Mouse (Mus musculus) neural tube, embryonic 15.5 days (tissue): ENCODE data around the gene Sdccag8. TPM values are rescaled to one million over a fixed set of nuclear protein-coding genes. Genes with fewer than 3 reads are reported as not detected.

Source experiments
- ATAC-seq: fragments of 200-750 bp; cut with Nextera tagmentation; 2 replicates; pipeline ENCODE4 v1.8.0; 2017; ENCODE audit warnings: mild to moderate bottlenecking, moderate TSS enrichment, moderate library complexity; ENCODE audit not compliant: low FRiP score
- H3K27ac ChIP-seq: fragments of 300-500 bp; sonication (generic); replicated peaks from 2 replicates; pipeline ENCODE4 v1.5.1; 2015; ENCODE audit warnings: mild to moderate bottlenecking, inconsistent platforms
- H3K27me3 ChIP-seq: fragments of 300-500 bp; sonication (generic); replicated peaks from 2 replicates; pipeline ENCODE4 v1.6.1; 2015; ENCODE audit warnings: inconsistent platforms
- H3K36me3 ChIP-seq: fragments of 300-500 bp; sonication (generic); 2 replicates; pipeline ENCODE4 v1.6.1; 2015; ENCODE audit warnings: inconsistent platforms
- H3K4me1 ChIP-seq: fragments of 300-500 bp; sonication (generic); 2 replicates; pipeline ENCODE4 v1.6.1; 2015; ENCODE audit warnings: inconsistent platforms
- H3K4me2 ChIP-seq: fragments of 300-500 bp; sonication (generic); 2 replicates; pipeline ENCODE4 v1.6.1; 2015; ENCODE audit warnings: inconsistent platforms, mild to moderate bottlenecking, moderate library complexity
- H3K4me3 ChIP-seq: fragments of 300-500 bp; sonication (generic); replicated peaks from 2 replicates; pipeline ENCODE4 v1.5.1; 2015; ENCODE audit warnings: mild to moderate bottlenecking, inconsistent platforms
- H3K9ac ChIP-seq: fragments of 300-500 bp; sonication (generic); replicated peaks from 2 replicates; pipeline ENCODE4 v1.6.1; 2015; ENCODE audit warnings: mild to moderate bottlenecking, inconsistent platforms
- H3K9me3 ChIP-seq: fragments of 300-500 bp; sonication (generic); replicated peaks from 2 replicates; pipeline ENCODE4 v1.6.1; 2016; ENCODE audit warnings: inconsistent platforms
- WGBS: fragments of 180-500 bp; shearing (Covaris S2); methylation state at CpG from one replicate; pipeline ENCODE4 v1.1.7; 2015; ENCODE audit warnings: mixed read lengths; 5-methylcytosine and 5-hydroxymethylcytosine counted together
- polyA plus RNA-seq: library from polyadenylated mRNA; unstranded; fragments of >200 nt; fragmentation: Nextera tagmentation; extraction: Ambion mirVana; gene quantifications from 2 replicates; pipeline ENCODE4 v1.2.1, GENCODE M21; 2015

Gene Sdccag8
- polyA plus RNA-seq, 1 experiment from 2014 or later: 20.5 TPM

GRCm38 (mm10) chr1:176948861-176949260, 134.4 kb downstream of the Sdccag8 start:
- H3K4me1 ChIP-seq: peaks cover 18% of the 10 kb centered on the region
- H3K9me3 ChIP-seq: no peaks in the 10 kb centered on the region
- H3K4me3 ChIP-seq: no peak overlapping the region
- no peak overlapping the region for H3K4me2 ChIP-seq
- WGBS: 35% methylated on average over 6 of the region's 6 CpGs
- H3K27ac ChIP-seq: no peak overlapping the region
- 0 out of 2 replicates have a peak, but pooled peaks cover 3% of the 10 kb centered on the region for H3K27me3 ChIP-seq
- no peaks in the 10 kb centered on the region for H3K36me3 ChIP-seq
- no peak for ATAC-seq
- H3K9ac ChIP-seq: no peak overlapping the region

DNA sequence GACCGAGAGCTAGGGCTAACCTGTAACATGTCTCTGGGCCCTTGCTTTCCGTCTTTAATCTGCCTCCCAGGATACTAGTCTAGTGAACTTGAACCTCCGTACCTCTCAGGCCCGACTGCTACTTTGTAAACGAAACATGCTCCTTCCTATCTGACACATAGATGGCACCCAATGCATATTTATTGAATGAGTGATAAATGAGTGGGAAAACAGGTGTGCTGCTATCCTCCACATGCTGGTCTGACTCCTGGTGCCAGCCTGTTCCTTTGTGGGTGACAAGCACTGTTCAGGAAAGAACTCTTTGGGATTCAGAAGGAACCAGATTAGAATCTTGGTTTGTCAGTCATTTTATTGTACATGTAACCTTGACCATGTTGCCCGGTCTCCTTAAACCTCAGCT, 134.9 kb downstream of the Sdccag8 start:
- Histone ChIP-seq H3K4me2 (no peak overlapping the region), H3K9ac (no peak overlapping the region), H3K27ac (no peak overlapping the region), H3K27me3 (0 out of 2 replicates have a peak, but pooled peaks cover 3% of the 10 kb centered on the region), H3K36me3 (no peaks in the 10 kb centered on the region), H3K4me3 (no peak overlapping the region), H3K9me3 (no peaks in the 10 kb centered on the region), H3K4me1 (peaks cover 18% of the 10 kb centered on the region)
- no peak for ATAC-seq
- 74% methylated on average over 6 of the region's 6 CpGs for WGBS

DNA sequence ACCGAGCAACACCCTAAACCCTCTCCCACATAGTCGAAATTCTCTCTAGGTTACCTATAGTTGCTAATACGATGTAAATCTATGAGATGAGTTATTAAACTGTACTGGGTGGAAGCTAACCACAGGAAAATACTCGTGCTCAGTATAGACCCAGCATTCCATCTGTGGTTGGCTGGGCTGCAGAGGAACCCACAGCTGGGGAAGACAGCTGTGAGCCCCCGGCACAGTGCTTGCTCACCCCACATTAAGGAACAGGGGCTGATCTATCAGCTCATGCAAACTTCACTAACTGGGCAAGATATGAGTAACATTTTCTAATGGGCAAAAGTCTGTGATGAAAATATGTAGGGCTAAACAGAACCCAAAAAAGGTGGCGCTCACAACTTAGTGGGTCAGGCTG, 135.6 kb downstream of the Sdccag8 start:
- no peak overlapping the region for H3K4me3 ChIP-seq
- H3K9me3 ChIP-seq: no peaks in the 10 kb centered on the region
- no peak overlapping the region for H3K9ac ChIP-seq
- 90% methylated on average over 6 of the region's 6 CpGs for WGBS
- no peak overlapping the region for H3K27ac ChIP-seq
- H3K4me1 ChIP-seq: peaks cover 18% of the 10 kb centered on the region
- ATAC-seq: no peak
- no peaks in the 10 kb centered on the region for H3K36me3 ChIP-seq
- H3K4me2 ChIP-seq: no peak overlapping the region
- 0 out of 2 replicates have a peak, but pooled peaks cover 3% of the 10 kb centered on the region for H3K27me3 ChIP-seq

- no peak overlapping the region for H3K4me3 ChIP-seq
- H3K9ac ChIP-seq: no peak overlapping the region
- peaks cover 6% of the 10 kb centered on the region for H3K4me1 ChIP-seq
- no peaks in the 10 kb centered on the region for H3K9me3 ChIP-seq
- peaks cover 3% of the 10 kb centered on the region; the same call in 1 of the 2 replicates for H3K27me3 ChIP-seq
- no peak overlapping the region for H3K4me2 ChIP-seq
- peak; percentile 63 for ATAC-seq
- 31% methylated on average over 7 of the region's 7 CpGs for WGBS
- no peak overlapping the region for H3K27ac ChIP-seq
- H3K36me3 ChIP-seq: 0 out of 2 replicates have a peak, but pooled peaks cover under 1% of the 10 kb centered on the region
Measured at GRCm38 (mm10) chr1:176951836-176952235, 137.4 kb downstream of the Sdccag8 start.

DNA sequence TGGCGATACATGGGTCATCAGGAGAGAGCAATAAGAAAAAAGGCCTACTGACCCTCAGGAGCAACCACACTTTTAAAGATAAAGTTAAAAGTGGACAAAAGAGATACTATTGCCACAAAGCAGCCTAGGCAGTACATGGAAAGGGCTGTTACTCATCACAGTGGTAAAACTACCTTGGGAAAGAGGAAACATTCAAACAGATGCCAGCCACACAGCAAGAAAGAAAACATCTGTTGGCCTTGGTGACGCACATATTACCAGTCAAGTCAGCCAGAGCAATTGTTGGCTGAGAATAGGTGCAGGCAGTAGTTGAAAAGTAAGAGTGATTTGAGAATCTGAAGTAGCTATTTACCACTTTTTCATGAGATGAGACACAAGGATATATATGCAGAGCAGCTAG, 143.9 kb downstream of the Sdccag8 start:
- Histone ChIP-seq H3K27me3 (peaks cover 3% of the 10 kb centered on the region; the same call in 1 of the 2 replicates), H3K9me3 (no peaks in the 10 kb centered on the region), H3K27ac (no peak overlapping the region), H3K9ac (no peak overlapping the region), H3K36me3 (0 out of 2 replicates have a peak, but pooled peaks cover 2% of the 10 kb centered on the region), H3K4me1 (no peaks in the 10 kb centered on the region), H3K4me2 (no peak overlapping the region), H3K4me3 (no peak overlapping the region)
- 84% methylated on average over 2 of the region's 2 CpGs for WGBS
- no peak for ATAC-seq

DNA sequence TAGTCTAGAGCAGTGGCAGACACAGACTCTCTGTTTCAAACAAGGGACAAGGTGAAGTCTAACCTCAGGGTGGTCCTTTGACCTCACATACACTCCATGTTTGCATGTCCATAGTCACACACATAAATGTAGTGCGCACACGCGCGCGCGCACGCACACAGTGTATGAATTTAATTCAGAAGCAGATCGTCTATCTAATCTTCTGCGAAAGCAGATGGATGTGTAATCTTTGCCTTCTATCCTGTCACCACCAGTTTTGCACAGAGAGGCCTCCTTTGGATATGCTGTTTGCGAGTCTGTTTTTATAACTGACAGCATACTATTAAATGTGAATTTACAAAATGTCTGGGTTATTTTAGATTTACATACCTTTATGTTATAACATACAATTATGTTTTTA, 147.3 kb downstream of the Sdccag8 start:
- H3K27me3 ChIP-seq: peaks cover 3% of the 10 kb centered on the region; the same call in 1 of the 2 replicates
- H3K4me3 ChIP-seq: no peak overlapping the region
- WGBS: 90% methylated on average over 10 of the region's 10 CpGs
- H3K4me1 ChIP-seq: no peaks in the 10 kb centered on the region
- no peaks in the 10 kb centered on the region for H3K9me3 ChIP-seq
- no peak overlapping the region for H3K4me2 ChIP-seq
- H3K36me3 ChIP-seq: 0 out of 2 replicates have a peak, but pooled peaks cover 2% of the 10 kb centered on the region
- H3K9ac ChIP-seq: no peak overlapping the region
- no peak overlapping the region for H3K27ac ChIP-seq
- ATAC-seq: no peak

- Histone ChIP-seq H3K27ac (no peak overlapping the region), H3K27me3 (no peaks in the 10 kb centered on the region; the same call in 1 of the 2 replicates), H3K4me3 (no peak overlapping the region), H3K4me1 (no peaks in the 10 kb centered on the region), H3K36me3 (no peaks in the 10 kb centered on the region), H3K4me2 (no peak overlapping the region), H3K9ac (no peak overlapping the region), H3K9me3 (no peaks in the 10 kb centered on the region)
- 69% methylated on average over 5 of the region's 5 CpGs for WGBS
- no peak; the same call in 1 of the 2 replicates for ATAC-seq
Measured at GRCm38 (mm10) chr1:176962894-176963293, 148.4 kb downstream of the Sdccag8 start.

GRCm38 (mm10) chr1:176967299-176967698, 152.8 kb downstream of the Sdccag8 start:
- Histone ChIP-seq H3K4me1 (peaks cover 7% of the 10 kb centered on the region), H3K27me3 (0 out of 2 replicates have a peak, but pooled peaks cover 5% of the 10 kb centered on the region), H3K27ac (no peak overlapping the region), H3K9me3 (no peaks in the 10 kb centered on the region), H3K9ac (no peak overlapping the region), H3K36me3 (no peaks in the 10 kb centered on the region), H3K4me2 (no peak overlapping the region), H3K4me3 (no peak overlapping the region)
- ATAC-seq: no peak
- WGBS: 76% methylated on average over 3 of the region's 3 CpGs

- Histone ChIP-seq H3K4me3 (no peak overlapping the region), H3K9me3 (no peaks in the 10 kb centered on the region), H3K9ac (0 out of 2 replicates have a peak overlapping the region, but pooled peaks have one; percentile 7), H3K4me2 (no peak overlapping the region), H3K27ac (no peak overlapping the region; the same call in 1 of the 2 replicates), H3K36me3 (no peaks in the 10 kb centered on the region), H3K27me3 (0 out of 2 replicates have a peak, but pooled peaks cover 5% of the 10 kb centered on the region), H3K4me1 (peaks cover 7% of the 10 kb centered on the region)
- 66% methylated on average over 16 of the region's 16 CpGs for WGBS
- no peak for ATAC-seq
Measured at GRCm38 (mm10) chr1:176970635-176971478, 156.4 kb downstream of the Sdccag8 start.

- Histone ChIP-seq H3K9ac (no peak overlapping the region), H3K4me3 (no peak overlapping the region), H3K27me3 (0 out of 2 replicates have a peak, but pooled peaks cover 5% of the 10 kb centered on the region), H3K4me2 (no peak overlapping the region), H3K36me3 (no peaks in the 10 kb centered on the region), H3K27ac (no peak overlapping the region; the same call in 1 of the 2 replicates), H3K9me3 (no peaks in the 10 kb centered on the region), H3K4me1 (peaks cover 7% of the 10 kb centered on the region)
- ATAC-seq: no peak
- WGBS: 84% methylated on average over 4 of the region's 4 CpGs
Measured at GRCm38 (mm10) chr1:176971479-176971797, 157.0 kb downstream of the Sdccag8 start.

GRCm38 (mm10) chr1:176973356-176974088, 159.1 kb downstream of the Sdccag8 start:
- no peaks in the 10 kb centered on the region for H3K36me3 ChIP-seq
- H3K4me2 ChIP-seq: no peak overlapping the region
- no peak overlapping the region for H3K27ac ChIP-seq
- H3K27me3 ChIP-seq: 0 out of 2 replicates have a peak, but pooled peaks cover 8% of the 10 kb centered on the region
- no peak for ATAC-seq
- no peak overlapping the region for H3K4me3 ChIP-seq
- no peak overlapping the region for H3K9ac ChIP-seq
- H3K4me1 ChIP-seq: peaks cover 7% of the 10 kb centered on the region
- H3K9me3 ChIP-seq: no peaks in the 10 kb centered on the region
- WGBS: 91% methylated on average over 6 of the region's 6 CpGs
